Mouse (Mus musculus) kidney, postnatal 10 days (tissue): ENCODE results near the gene Pecr.

ENCODE experiments used
- DNase-seq: peaks from one replicate; pipeline ENCODE4 v3.0.0; 2021; ENCODE audit warnings: mixed read lengths

Pecr gene

GRCm38 (mm10) chr1:72283992-72284485 lies at the start of gene Pecr, which contains the start of gene Tmem169:
Gene Pecr (minus strand): TSS chr1:72284314.
Gene Tmem169 (plus strand): TSS chr1:72284369.
- peak; percentile 96 for DNase-seq

- DNase-seq = no peak
Measured at GRCm38 (mm10) chr1:72326162-72326821, 42.2 kb upstream of the Pecr start.

GRCm38 (mm10) chr1:72323248-72323647 lies 39.1 kb upstream of the Pecr start:
- DNase-seq = no peak

- DNase-seq = no peak
Measured at GRCm38 (mm10) chr1:72320759-72321158, 36.6 kb upstream of the Pecr start.

- no peak for DNase-seq
Measured at GRCm38 (mm10) chr1:72316901-72317300, 32.8 kb upstream of the Pecr start.

GRCm38 (mm10) chr1:72316409-72316808 lies 32.3 kb upstream of the Pecr start:
- no peak for DNase-seq

GRCm38 (mm10) chr1:72315447-72315846 lies 31.3 kb upstream of the Pecr start:
- DNase-seq = no peak

- DNase-seq = no peak
Measured at GRCm38 (mm10) chr1:72313399-72314039, 29.4 kb upstream of the Pecr start.

GRCm38 (mm10) chr1:72312701-72313398 lies 28.7 kb upstream of the Pecr start:
- no peak for DNase-seq

GRCm38 (mm10) chr1:72309744-72310424 lies 25.8 kb upstream of the Pecr start:
- DNase-seq = no peak

- no peak for DNase-seq
Measured at GRCm38 (mm10) chr1:72308919-72309318, 24.8 kb upstream of the Pecr start.

GRCm38 (mm10) chr1:72307317-72307798 lies 23.2 kb upstream of the Pecr start, which contains the start of gene Xrcc5:
Gene Xrcc5 (plus strand): TSS chr1:72307421.
- DNase-seq = peak; percentile 95

GRCm38 (mm10) chr1:72306679-72307181 lies 22.6 kb upstream of the Pecr start:
- peak; percentile 67 for DNase-seq

- no peak for DNase-seq
Measured at GRCm38 (mm10) chr1:72306241-72306640, 22.1 kb upstream of the Pecr start.

- no peak for DNase-seq
Measured at GRCm38 (mm10) chr1:72301845-72302244, 17.7 kb upstream of the Pecr start.

GRCm38 (mm10) chr1:72295746-72296145 lies 11.6 kb upstream of the Pecr start:
- DNase-seq = no peak

GRCm38 (mm10) chr1:72293869-72294663 lies 10.0 kb upstream of the Pecr start:
- DNase-seq = peak; percentile 72

- no peak for DNase-seq
Measured at GRCm38 (mm10) chr1:72291925-72292324, 7.8 kb upstream of the Pecr start.

- no peak for DNase-seq
Measured at GRCm38 (mm10) chr1:72291421-72291820, 7.3 kb upstream of the Pecr start.

- no peak for DNase-seq
Measured at GRCm38 (mm10) chr1:72290896-72291295, 6.8 kb upstream of the Pecr start.

GRCm38 (mm10) chr1:72288527-72289150 lies 4.5 kb upstream of the Pecr start:
- DNase-seq = no peak
